Mouse (Mus musculus) gastrocnemius, postnatal 14 days (tissue): ENCODE results near the gene Trak1. TPM values are rescaled to one million over a fixed set of nuclear protein-coding genes. Genes with fewer than 3 reads are reported as not detected.

Experiments
- DNase-seq: peaks from one replicate; pipeline ENCODE4 v3.0.0; 2021; ENCODE audit warnings: mixed read lengths
- intact Hi-C: fragments of 180-260 bp; cut with DNase I; formaldehyde crosslinking; loops from one replicate; pipeline ENCODE4 v1.15.1; 2025; ENCODE audit warnings: low total_unique reads
- total RNA-seq, 2 experiments: library from RNA; stranded (reverse); gene quantifications; 2 replicates each; pipeline ENCODE4 v1.2.3; 2021

Trak1 gene
- total RNA-seq, 2 experiments from 2014 or later: 167 to 178 TPM

- intact Hi-C loops: no loop called here
Observed at GRCm38 (mm10) chr9:121286325-121286901, 10.9 kb upstream of the Trak1 start.

DNA sequence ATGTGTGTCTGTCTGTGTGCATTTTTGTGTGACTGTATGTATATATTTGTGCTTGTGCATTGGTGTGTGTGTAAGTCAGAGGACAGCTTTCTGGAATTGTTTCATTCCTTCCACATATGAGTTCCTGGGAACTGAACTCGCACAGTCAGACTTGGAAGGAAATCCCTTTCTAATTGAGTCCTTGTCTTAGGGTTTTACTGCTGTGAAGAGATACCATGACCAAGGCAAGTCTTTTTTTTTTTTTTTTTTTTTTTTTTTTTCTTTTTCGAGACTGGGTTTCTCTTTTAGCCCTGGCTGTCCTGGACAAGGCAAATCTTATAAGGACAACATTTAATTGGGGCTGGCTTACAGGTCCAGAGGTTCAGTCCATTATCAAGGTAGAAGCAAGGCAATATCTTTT lies 6.0 kb upstream of the Trak1 start:
- no peak for DNase-seq
- intact Hi-C loops: no loop called here

More at GRCm38 (mm10) chr9:121286325-121286901, 10.9 kb upstream of the Trak1 start:
- no peak for DNase-seq

- no peak for DNase-seq
- intact Hi-C loops: no loop called here
Observed at GRCm38 (mm10) chr9:121293187-121293586, 4.1 kb upstream of the Trak1 start.

- intact Hi-C loops: no loop called here
Observed at GRCm38 (mm10) chr9:121295221-121295620, 2.1 kb upstream of the Trak1 start.

DNA sequence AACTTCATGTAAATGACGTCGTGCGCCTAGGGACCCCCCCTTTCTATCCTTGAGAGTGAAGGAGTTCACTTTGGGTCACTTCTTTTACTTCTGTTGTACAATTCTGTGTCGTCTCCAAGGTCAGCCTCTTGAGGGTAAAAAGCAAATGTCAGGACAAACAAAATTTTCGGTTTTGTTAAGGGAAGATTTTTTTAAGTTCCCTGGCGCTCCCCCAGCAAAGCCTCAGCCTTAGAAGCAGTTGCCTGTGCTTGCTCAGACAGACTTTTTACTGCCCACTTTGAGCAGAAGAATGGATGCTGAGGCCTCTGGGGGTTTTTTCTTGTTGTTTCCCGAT lies 730 bp downstream of the Trak1 start:
- intact Hi-C loops: no loop called here
- DNase-seq: no peak

More at GRCm38 (mm10) chr9:121295221-121295620, 2.1 kb upstream of the Trak1 start:
- DNase-seq: no peak

DNA sequence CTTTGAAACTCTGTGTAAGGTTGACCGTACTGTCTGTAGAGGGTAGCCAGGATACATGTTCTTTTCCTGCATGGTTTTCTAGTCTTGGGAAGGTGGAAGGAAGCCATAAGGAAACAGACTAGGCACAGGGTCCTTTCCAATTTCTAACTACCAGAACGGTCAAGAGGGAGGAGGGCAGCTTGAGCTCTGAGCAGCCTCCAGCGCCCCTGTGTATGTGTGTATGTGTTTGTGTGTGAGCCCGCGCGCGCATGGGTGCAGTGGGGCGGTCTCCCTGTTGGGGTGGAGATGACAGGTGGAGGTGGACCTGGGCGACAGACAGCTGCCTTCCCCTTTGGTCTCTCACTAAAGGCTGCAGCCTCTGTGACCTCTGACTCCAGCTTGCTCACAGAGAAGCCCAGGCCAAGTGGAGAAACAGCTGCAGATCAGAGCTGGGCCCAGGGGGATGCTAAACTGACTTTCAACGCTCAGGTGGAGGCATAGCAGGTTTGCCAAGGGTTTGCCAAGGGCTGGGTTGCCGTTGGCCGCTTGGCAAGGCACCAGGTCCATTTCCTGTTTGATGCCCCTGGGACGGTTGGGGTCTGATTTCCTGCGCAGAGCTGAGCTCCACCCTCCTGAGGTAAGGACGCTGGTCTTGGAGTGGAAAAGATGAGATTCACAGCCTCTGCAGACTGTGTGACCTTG lies 1.2 kb downstream of the Trak1 start:
- DNase-seq: peak; percentile 63
- intact Hi-C loops: no loop called here

GRCm38 (mm10) chr9:121299223-121299755 lies 2.0 kb downstream of the Trak1 start:
- no peak for DNase-seq
- intact Hi-C loops: no loop called here

GRCm38 (mm10) chr9:121299976-121300570 lies 2.8 kb downstream of the Trak1 start:
- intact Hi-C loops: loop anchor here (5.0 kb wide), 1 partner anchor 57 kb away; no protein-coding TSS in a partner anchor

DNA sequence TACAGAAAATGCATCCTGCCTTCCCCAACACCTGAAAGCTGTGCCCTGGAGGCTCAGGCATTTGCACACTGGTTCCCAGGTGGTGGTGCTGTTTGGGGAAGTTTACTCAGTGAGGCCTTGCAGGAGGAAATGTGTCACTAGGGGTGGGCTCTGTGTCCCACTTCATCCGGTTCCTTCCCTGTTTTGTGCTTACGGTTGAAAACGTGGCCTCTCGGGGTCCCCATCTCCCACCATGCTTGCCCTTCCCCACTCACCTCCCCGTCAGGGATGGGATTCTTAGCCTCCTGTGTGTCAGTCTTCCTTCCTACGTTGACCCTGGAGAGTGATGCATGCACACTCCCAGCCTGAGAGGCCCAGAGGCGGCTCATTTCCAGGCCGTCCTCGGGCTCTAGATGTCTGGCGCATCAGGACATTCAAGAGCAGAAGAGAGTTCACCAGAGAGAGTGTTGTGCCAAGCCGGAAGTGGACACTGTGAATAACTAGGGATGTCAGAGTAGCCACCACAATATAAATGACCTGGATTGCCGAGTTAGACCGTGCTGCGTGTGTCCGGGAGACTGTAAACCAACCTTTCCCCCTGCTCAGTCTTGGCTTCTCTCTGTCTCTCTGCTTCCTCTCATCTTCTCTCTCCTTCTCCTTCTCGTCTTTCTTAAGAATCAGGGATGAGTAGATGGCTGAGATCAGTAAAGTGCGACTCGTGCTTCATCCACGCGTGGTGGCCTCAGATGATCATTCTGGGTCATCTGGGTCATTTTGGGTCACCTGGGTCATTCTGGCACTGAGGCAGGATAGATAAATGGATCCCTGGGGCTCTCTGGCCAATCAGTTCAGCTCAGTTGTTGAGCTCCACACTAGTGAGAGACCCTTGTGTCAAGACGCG lies 4.0 kb downstream of the Trak1 start:
- intact Hi-C loops: loop anchor here (5.0 kb wide), 1 partner anchor 56 kb away; no protein-coding TSS in a partner anchor
- DNase-seq: peak; percentile 30

More at GRCm38 (mm10) chr9:121299976-121300570, 2.8 kb downstream of the Trak1 start:
- DNase-seq: no peak

GRCm38 (mm10) chr9:121302543-121302942 lies 5.2 kb downstream of the Trak1 start:
- intact Hi-C loops: loop anchor here (5.0 kb wide), 1 partner anchor 55 kb away; no protein-coding TSS in a partner anchor
- DNase-seq: no peak

DNA sequence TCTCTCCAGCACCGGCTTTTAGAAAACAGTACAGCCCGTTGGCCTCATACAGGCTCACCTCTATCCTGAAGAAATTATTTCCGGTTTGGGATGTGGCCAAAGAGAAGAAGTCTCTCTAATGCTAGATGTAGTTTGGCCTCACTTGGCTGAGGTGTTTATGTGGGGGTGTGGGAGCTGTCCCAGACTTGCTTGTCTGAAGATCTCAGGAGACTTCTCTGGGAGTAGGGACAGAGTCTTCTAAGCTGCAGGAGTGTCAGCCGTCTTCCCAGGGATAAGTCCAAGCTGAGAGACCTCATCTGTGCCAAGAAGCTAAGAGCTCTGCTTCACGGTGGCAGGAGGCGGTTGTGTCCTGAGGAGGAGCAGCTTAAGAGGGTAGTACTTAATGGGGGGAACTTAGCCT lies 5.8 kb downstream of the Trak1 start:
- no peak for DNase-seq

DNA sequence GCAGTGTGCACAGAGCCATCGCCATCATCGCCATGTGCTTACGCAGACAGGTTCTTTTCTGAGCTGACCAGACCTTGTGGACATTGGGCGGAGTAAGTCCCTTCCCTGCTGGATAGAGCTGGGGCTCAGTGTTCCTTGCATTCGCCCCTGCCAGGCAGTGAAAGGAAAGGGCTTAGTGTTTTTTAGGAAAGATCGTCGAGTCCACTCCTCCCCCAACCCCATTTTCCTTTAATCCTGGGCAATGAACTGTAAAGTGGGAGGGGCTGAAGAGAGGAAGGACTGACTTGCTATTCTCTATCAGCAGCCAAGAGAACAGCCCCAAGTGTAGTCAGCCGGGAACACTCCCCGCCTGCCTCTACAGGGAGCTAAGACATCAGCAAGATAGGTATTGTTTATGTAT lies 6.4 kb downstream of the Trak1 start:
- intact Hi-C loops: loop anchor here (5.0 kb wide), 1 partner anchor 54 kb away; no protein-coding TSS in a partner anchor
- no peak for DNase-seq

More for the DNA sequence above, 5.8 kb downstream of the Trak1 start:
- intact Hi-C loops: loop anchor here (5.0 kb wide), 1 partner anchor 54 kb away; no protein-coding TSS in a partner anchor

- DNase-seq: no peak
- intact Hi-C loops: loop anchor here (5.0 kb wide), 1 partner anchor 53 kb away; no protein-coding TSS in a partner anchor
Observed at GRCm38 (mm10) chr9:121304520-121304919, 7.2 kb downstream of the Trak1 start.

DNA sequence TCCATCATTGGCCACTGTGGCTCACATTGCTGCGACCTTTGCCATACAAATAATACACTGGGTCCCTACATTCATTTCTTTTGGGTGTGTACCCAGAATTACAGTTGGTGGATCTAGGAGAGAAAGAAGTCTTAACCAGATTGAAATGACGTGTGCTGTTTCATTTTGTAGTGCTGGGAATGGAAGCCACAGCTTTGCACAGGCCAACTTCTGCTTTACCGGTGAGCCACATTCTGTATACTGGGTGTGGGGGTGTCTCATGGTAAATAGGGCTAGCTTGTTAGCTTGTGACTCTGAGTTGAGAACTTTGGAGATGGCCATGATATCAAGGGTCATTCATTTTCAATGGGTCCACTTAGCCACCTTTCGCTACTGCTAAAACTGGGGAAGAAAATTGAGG lies 8.2 kb downstream of the Trak1 start:
- peak; percentile 1 for DNase-seq
- intact Hi-C loops: no loop called here

- no peak for DNase-seq
- intact Hi-C loops: no loop called here
Observed at GRCm38 (mm10) chr9:121309287-121309686, 12.0 kb downstream of the Trak1 start.

- DNase-seq: no peak
- intact Hi-C loops: no loop called here
Observed at GRCm38 (mm10) chr9:121310501-121310900, 13.2 kb downstream of the Trak1 start.

DNA sequence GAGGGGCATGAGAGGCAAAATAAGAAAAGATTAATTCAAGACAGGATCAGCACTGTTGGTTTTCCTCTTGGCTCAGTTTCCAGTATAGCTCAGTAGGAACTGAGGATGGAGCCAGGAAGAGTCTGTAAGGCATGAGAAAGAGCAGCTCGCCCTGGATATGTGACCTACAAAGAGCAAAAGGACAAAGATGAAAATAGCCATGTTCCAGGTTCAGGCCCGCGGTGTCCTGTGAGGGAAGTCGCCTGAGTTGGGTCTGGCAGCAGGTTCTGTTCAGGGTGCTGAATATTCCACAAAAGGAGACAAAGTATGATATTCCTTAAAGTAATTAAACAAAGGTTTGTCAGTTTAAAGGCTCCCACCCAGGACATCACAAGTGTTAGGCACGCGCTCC lies 14.5 kb downstream of the Trak1 start:
- intact Hi-C loops: no loop called here

GRCm38 (mm10) chr9:121312237-121312891 lies 15.1 kb downstream of the Trak1 start:
- intact Hi-C loops: no loop called here
- no peak for DNase-seq

More for the DNA sequence above, 14.5 kb downstream of the Trak1 start:
- no peak for DNase-seq
